Mouse (Mus musculus) frontal cortex, postnatal 10 days (tissue): ENCODE measurements at regions not wholly inside any gene's neighbourhood (a gene's known extent, or its start where the extent isn't known, plus 50 kb on each side); places are given as distances from the start of the nearest gene placed in this dataset.

Source experiments
- DNase-seq, 2 experiments: peaks; one replicate each; pipeline ENCODE4 v3.0.0; 2022; ENCODE audit warnings: low spot score in 2 of 2, mixed read lengths in 1 of 2

GRCm38 (mm10) chr11:14769008-14769407 lies 169.9 kb downstream of the Pom121l12 start:
- no peak for DNase-seq

- peak in 1 of 2 experiments; percentile 4 for DNase-seq
Measured at GRCm38 (mm10) chr11:14769448-14770357, 170.6 kb downstream of the Pom121l12 start.

GRCm38 (mm10) chr11:14798314-14798713 lies 199.2 kb downstream of the Pom121l12 start:
- no peak for DNase-seq

GRCm38 (mm10) chr11:14799227-14799626 lies 200.2 kb downstream of the Pom121l12 start:
- no peak for DNase-seq

GRCm38 (mm10) chr11:14818936-14819335 lies 219.9 kb downstream of the Pom121l12 start:
- no peak for DNase-seq
